Mouse (Mus musculus): ENCODE measurements around the gene Gjb3. TPM values are rescaled to one million over a fixed set of nuclear protein-coding genes. Genes with fewer than 3 reads are reported as not detected.

The Gjb3 gene
- polyA plus RNA-seq, 1 experiment from 2014 or later: not detected

DNA sequence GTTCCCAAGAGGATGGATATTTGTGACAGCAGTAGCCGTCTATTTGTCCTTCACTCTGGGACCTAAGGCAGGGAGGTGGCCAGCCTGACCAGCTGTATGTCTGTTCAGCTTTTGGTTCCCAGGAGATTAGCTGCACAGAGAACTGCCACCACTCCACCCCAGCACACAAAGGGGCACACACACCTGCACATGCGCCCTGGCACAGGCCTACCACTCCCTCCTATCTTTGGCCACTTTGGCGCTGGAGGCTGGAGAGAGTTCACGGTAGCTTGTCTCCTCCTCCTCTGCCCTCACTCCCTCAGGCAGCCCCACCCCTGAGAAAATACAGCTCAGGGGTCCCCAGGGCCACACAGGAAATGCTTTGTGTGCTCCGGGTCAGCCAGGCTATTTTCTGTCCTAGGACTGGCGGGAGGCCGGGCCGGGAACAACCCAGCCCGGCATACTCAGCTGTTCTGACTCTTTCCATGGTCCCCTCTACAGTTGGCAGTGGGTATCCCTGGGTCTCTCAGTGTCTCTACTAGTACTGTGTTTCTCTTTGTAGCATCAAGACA is 52.1 kb downstream of the Gjb3 start:
- H3K4me1 ChIP-seq: 0 out of 2 replicates have a peak, but pooled peaks cover 2% of the 10 kb centered on the region
- no peaks in the 10 kb centered on the region for H3K27me3 ChIP-seq (replicated peaks)
- H3K27ac ChIP-seq (replicated peaks): no peak overlapping the region
- H3K4me2 ChIP-seq: no peak overlapping the region
- H3K4me3 ChIP-seq (replicated peaks): no peak overlapping the region
- H3K9ac ChIP-seq (replicated peaks): no peak overlapping the region
- 69% methylated on average over 9 of the region's 9 CpGs for WGBS
- no peak for ATAC-seq (ENCODE audit: low FRiP score)
- no peaks in the 10 kb centered on the region for H3K9me3 ChIP-seq (replicated peaks)
- no peaks in the 10 kb centered on the region for H3K36me3 ChIP-seq

Other genes starting within 250 kb of the Gjb3 start
- gene Tmem35b, start 207.2 kb downstream of the Gjb3 start, polyA plus RNA-seq (2015; fragmentation: Nextera tagmentation; extraction: Ambion mirVana): 17.7 and 18.9 TPM in 2 replicates
- 20.9 and 25.1 TPM in 2 replicates for gene Dlgap3, start 161.6 kb downstream of the Gjb3 start, polyA plus RNA-seq (2015; fragmentation: Nextera tagmentation; extraction: Ambion mirVana)
- gene Smim12, start 87.1 kb downstream of the Gjb3 start, polyA plus RNA-seq (2015; fragmentation: Nextera tagmentation; extraction: Ambion mirVana): 61.7 and 68.9 TPM in 2 replicates
- gene Gja4, start 16.8 kb downstream of the Gjb3 start, polyA plus RNA-seq (2015; fragmentation: Nextera tagmentation; extraction: Ambion mirVana): 20.4 and 20.5 TPM in 2 replicates
- gene Gjb4, start 23.2 kb upstream of the Gjb3 start, polyA plus RNA-seq (2015; fragmentation: Nextera tagmentation; extraction: Ambion mirVana): 0.13 TPM in 1 of 2 replicates, not detected in the other
- 0.41 and 0.49 TPM in 2 replicates for gene Gjb5, start 27.3 kb upstream of the Gjb3 start, polyA plus RNA-seq (2015; fragmentation: Nextera tagmentation; extraction: Ambion mirVana)

Data from neural tube, embryonic 15.5 days (tissue).